Mouse (Mus musculus): ENCODE measurements at regions not wholly inside any gene's neighbourhood (a gene's known extent, or its start where the extent isn't known, plus 50 kb on each side); places are given as distances from the start of the nearest gene placed in this dataset.

DNA sequence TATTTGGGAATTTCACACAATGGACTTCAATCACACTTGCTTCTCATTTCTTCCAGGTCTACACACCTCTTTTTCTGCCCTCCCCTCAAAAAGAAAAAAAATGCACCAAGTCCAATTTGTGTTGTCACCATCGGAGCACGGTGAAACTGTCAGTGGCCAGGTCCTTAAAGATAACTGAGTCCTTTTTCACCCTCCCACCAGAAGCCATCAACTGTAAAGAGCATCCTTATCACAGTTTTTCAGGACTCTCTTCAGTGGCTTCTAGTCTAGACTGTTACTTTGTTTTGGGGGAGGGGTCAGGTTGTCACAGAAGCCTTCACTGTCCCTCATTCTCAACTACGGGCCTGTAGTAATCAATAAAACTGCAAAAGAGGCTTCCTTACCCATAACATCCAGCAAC lies 91.5 kb upstream of the Zdhhc15 start:
- DNase-seq (ENCODE audit: low read depth, low spot score): no peak

DNA sequence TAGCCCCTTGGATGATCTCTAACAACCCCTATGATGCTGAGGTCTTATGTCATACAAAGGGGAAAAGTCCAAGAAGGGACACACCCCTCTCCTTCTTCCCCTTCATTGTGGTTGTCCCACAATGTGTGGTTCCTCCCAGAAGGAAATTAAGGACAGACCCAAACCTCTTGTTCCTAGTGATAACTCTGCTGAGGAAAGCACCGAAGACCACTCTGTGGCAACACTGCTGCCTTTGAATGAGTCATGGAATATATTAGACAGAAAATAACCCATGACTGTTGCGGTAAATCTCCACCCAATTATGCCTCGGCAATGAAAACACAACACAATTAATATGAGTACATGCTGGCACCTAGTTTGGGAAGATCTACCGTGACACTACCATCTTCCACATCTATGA lies 89.4 kb upstream of the Zdhhc15 start:
- DNase-seq (ENCODE audit: low read depth, low spot score): no peak

DNA sequence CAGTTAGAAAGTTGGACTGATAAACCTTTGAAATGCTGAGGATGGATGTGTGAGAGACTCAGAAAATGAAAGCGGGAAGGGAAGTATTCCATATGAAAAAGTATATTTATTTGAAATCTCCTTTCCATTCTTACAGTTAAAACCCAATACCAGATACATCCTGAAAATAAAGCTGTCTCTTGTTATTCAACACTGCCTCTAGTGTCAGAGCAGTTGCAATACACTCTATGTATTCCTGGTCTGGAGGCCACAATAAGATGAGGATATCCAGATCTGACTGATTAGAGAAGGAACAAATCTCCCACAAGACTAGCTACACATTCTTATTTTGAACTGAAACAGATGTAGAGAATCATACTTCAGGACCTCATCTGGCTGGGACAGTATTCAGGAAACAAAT lies 78.5 kb upstream of the Zdhhc15 start:
- peak; percentile 1 for DNase-seq (ENCODE audit: low read depth, low spot score)
